Mouse (Mus musculus) cerebellum, adult 11-12 months (tissue): Measurements from ENCODE around the gene Pipox.
A peak's percentile ranks its signal among the peaks of the same experiment; 100 is the strongest.

Experiments
- DNase-seq: peaks from one replicate; pipeline ENCODE4 v3.0.0; 2022

The Pipox gene

GRCm38 (mm10) chr11:77906747-77907174 is 12.9 kb upstream of the Pipox start:
- peak; percentile 86 for DNase-seq

GRCm38 (mm10) chr11:77906097-77906687 is 12.3 kb upstream of the Pipox start:
- DNase-seq = peak; percentile 86

GRCm38 (mm10) chr11:77904707-77905106 is 10.8 kb upstream of the Pipox start:
- no peak for DNase-seq

- DNase-seq = no peak
These were observed 9.9 kb upstream of the Pipox start for GRCm38 (mm10) chr11:77903761-77904160.

GRCm38 (mm10) chr11:77901775-77902355 is 8.0 kb upstream of the Pipox start:
- no peak for DNase-seq

GRCm38 (mm10) chr11:77901366-77901765 is 7.5 kb upstream of the Pipox start:
- no peak for DNase-seq

GRCm38 (mm10) chr11:77900696-77901095 is 6.8 kb upstream of the Pipox start:
- no peak for DNase-seq

- DNase-seq = no peak
These were observed 6.3 kb upstream of the Pipox start for GRCm38 (mm10) chr11:77900187-77900586.

- peak; percentile 48 for DNase-seq
These were observed 3.2 kb upstream of the Pipox start for GRCm38 (mm10) chr11:77896820-77897805.

GRCm38 (mm10) chr11:77896480-77896819 is 2.6 kb upstream of the Pipox start:
- no peak for DNase-seq

GRCm38 (mm10) chr11:77896011-77896410 is 2.1 kb upstream of the Pipox start:
- DNase-seq = no peak

- no peak for DNase-seq
These were observed 1.1 kb upstream of the Pipox start for GRCm38 (mm10) chr11:77894967-77895366.

GRCm38 (mm10) chr11:77893283-77893682 is 613 bp downstream of the Pipox start:
- DNase-seq = no peak

GRCm38 (mm10) chr11:77892883-77893282 is 1.0 kb downstream of the Pipox start:
- DNase-seq = no peak

- DNase-seq = no peak
These were observed 3.1 kb downstream of the Pipox start for GRCm38 (mm10) chr11:77890648-77891258.

GRCm38 (mm10) chr11:77889484-77889883 is 4.4 kb downstream of the Pipox start:
- no peak for DNase-seq

- DNase-seq = no peak
These were observed 5.0 kb downstream of the Pipox start for GRCm38 (mm10) chr11:77888846-77889245.

- DNase-seq = no peak
These were observed 6.4 kb downstream of the Pipox start for GRCm38 (mm10) chr11:77887373-77887960.

- no peak for DNase-seq
These were observed 8.7 kb downstream of the Pipox start for GRCm38 (mm10) chr11:77885246-77885575.

- no peak for DNase-seq
These were observed 9.2 kb downstream of the Pipox start for GRCm38 (mm10) chr11:77884524-77885245.

- DNase-seq = no peak
These were observed 17.1 kb downstream of the Pipox start for GRCm38 (mm10) chr11:77876760-77877148.
